Mouse (Mus musculus) stomach, embryonic 14.5 days (tissue): ENCODE data around the gene Slc4a4. TPM values are rescaled to one million over a fixed set of nuclear protein-coding genes. Genes with fewer than 3 reads are reported as not detected.
"Not testable (repeated sequence)": the region's sequence is repeated elsewhere in the genome, so short reads cannot be mapped to it uniquely, and the experiment has no call there.

ENCODE experiments used
- ATAC-seq: fragments of 200-750 bp; cut with Nextera tagmentation; 2 replicates; pipeline ENCODE4 v1.8.0; 2017; ENCODE audit warnings: low read depth, moderate TSS enrichment; ENCODE audit not compliant: insufficient number of reproducible peaks, insufficient read depth, low FRiP score
- H3K27ac ChIP-seq: fragments of 300-500 bp; sonication (generic); 2 replicates; pipeline ENCODE4 v1.5.1; 2014; ENCODE audit warnings: mild to moderate bottlenecking, low read length, moderate library complexity, mixed read lengths
- H3K27me3 ChIP-seq: fragments of 300-500 bp; sonication (generic); 2 replicates; pipeline ENCODE4 v1.6.1; 2014; ENCODE audit warnings: low read length, control low read depth, mixed read lengths; ENCODE audit not compliant: control insufficient read depth, insufficient read depth
- H3K36me3 ChIP-seq: fragments of 300-500 bp; sonication (generic); 2 replicates; pipeline ENCODE4 v1.6.1; 2014; ENCODE audit warnings: mild to moderate bottlenecking, control low read depth, low read length, moderate library complexity, mixed read lengths; ENCODE audit not compliant: control insufficient read depth, insufficient read depth
- H3K4me1 ChIP-seq: fragments of 300-500 bp; sonication (generic); 2 replicates; pipeline ENCODE4 v1.6.1; 2014; ENCODE audit warnings: low read length, control low read depth, mixed read lengths; ENCODE audit not compliant: control insufficient read depth, insufficient read depth
- H3K4me2 ChIP-seq: fragments of 300-500 bp; sonication (generic); replicated peaks from 2 replicates; pipeline ENCODE4 v1.6.1; 2014; ENCODE audit warnings: low read depth, low read length, control low read depth
- H3K4me3 ChIP-seq: fragments of 300-500 bp; sonication (generic); 2 replicates; pipeline ENCODE4 v1.5.1; 2014; ENCODE audit warnings: low read depth, low read length, control low read depth
- H3K9ac ChIP-seq: fragments of 300-500 bp; sonication (generic); replicated peaks from 2 replicates; pipeline ENCODE4 v1.6.1; 2014; ENCODE audit warnings: low read depth, mild to moderate bottlenecking, control low read depth, low read length, moderate library complexity, mixed read lengths
- H3K9me3 ChIP-seq: fragments of 300-500 bp; sonication (generic); 2 replicates; pipeline ENCODE4 v1.6.1; 2016; ENCODE audit warnings: low read depth, low read length, control low read depth; ENCODE audit not compliant: control insufficient read depth
- WGBS: fragments of 180-500 bp; shearing (Covaris S2); extraction: QIAGEN DNeasy Blood & Tissue Kit; methylation state at CpG from one replicate; pipeline ENCODE4 v1.1.7; 2014; 5-methylcytosine and 5-hydroxymethylcytosine counted together
- polyA plus RNA-seq: library from polyadenylated mRNA; unstranded; fragments of >200 nt; fragmentation: Nextera tagmentation; extraction: Ambion mirVana; gene quantifications from 2 replicates; pipeline ENCODE4 v1.2.1, GENCODE M21; 2014

The Slc4a4 gene
- polyA plus RNA-seq, 1 experiment from 2014 or later = 5.1 TPM

DNA sequence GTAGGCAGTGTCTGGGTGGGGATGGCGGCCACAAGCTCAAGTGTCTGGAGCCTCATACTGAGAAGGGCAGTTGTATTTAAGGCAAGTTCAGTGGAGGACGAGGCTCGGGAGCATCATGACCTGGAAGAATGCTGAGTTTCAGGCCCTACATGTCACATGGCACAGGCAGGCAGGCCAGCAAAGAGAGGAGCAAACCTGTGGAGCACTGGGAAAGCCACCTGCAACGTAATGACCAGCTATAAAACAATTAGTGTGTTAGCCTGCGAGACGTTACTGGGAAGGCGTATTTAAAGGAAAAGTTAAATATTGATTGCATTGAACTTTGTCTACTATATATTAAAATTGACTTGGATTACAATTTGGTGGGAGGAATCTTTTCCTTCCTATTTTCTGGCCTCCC is 97.0 kb downstream of the Slc4a4 start:
- Histone ChIP-seq H3K36me3 (no peaks in the 10 kb centered on the region), H3K4me1 (no peaks in the 10 kb centered on the region), H3K9ac (no peak overlapping the region), H3K4me2 (no peak overlapping the region), H3K4me3 (no peak overlapping the region), H3K27me3 (no peaks in the 10 kb centered on the region), H3K27ac (no peak overlapping the region), H3K9me3 (no peaks in the 10 kb centered on the region)
- 85% methylated on average over 7 of the region's 7 CpGs for WGBS
- no peak for ATAC-seq

DNA sequence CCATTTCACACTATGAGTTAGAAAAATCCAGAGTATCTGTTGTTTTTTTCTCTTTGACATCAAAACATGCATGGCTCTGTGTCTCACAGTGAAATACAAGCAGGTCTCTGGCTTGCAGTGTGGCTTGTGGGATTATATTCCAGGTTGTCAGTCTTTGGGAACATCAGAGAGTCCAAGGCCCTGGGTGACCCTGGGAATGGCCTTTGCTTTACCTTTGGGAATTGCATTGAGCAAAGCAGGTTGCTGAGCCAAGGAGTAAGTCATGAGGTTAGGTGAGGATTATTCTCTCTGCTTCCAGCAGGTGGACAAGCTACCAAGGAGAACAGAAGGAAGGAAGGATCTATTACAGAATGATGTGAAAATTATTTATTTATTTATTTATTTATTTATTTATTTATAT is 102.4 kb downstream of the Slc4a4 start:
- no peaks in the 10 kb centered on the region for H3K36me3 ChIP-seq
- no peak overlapping the region for H3K4me3 ChIP-seq
- no peaks in the 10 kb centered on the region for H3K9me3 ChIP-seq
- no peaks in the 10 kb centered on the region for H3K4me1 ChIP-seq
- no peak overlapping the region for H3K4me2 ChIP-seq
- no peak for ATAC-seq
- no peak overlapping the region for H3K27ac ChIP-seq
- H3K27me3 ChIP-seq = no peaks in the 10 kb centered on the region
- no peak overlapping the region for H3K9ac ChIP-seq

DNA sequence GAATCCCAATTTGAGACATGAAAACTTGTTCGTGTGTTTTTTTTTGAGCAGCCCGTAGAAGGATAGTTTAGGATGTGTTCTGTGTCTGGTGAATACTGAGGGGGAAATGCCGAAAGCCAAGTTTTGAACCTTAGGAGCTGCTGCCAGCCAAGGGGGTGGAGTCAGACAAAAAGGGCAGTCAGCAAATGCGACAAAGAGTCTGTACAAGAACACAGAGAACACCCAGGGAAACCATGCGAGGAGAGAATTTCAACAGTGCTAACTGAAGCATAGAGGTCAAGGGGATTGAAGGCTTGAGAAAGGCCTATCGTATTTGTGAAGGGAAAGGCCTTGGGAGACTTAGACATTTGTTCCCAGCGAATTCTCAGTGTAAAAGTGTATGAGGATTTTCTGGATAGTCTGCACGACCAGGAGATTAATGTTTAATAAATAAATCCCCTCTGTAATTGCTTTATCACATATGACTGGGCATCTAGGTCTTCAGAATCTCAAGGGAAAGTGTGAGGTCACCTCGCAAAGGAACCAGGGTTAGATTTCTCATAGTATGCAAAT is 103.7 kb downstream of the Slc4a4 start:
- Histone ChIP-seq H3K27ac (no peak overlapping the region), H3K4me2 (no peak overlapping the region), H3K4me1 (no peaks in the 10 kb centered on the region), H3K36me3 (no peaks in the 10 kb centered on the region), H3K9me3 (no peaks in the 10 kb centered on the region), H3K4me3 (no peak overlapping the region), H3K27me3 (no peaks in the 10 kb centered on the region), H3K9ac (no peak overlapping the region)
- WGBS = 79% methylated on average over 9 of the region's 9 CpGs
- ATAC-seq = no peak

DNA sequence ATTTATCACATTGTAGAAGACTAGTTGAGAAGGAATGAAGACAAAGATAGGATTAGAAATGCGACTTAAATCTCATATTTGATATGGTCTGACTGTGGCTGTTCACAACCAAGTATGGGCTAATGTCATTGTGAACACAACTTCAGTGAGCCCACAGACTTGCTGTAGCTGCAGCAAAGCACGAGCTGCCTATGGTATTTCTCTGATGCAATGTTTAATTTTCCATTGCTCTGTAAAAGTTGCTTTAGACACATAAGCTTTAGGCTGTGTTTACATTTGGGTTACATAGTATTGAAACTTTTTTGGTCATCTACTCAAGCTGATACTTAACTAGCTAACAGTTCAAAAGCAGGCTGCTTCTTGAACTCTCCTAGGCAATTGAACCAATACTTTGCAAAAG is 104.7 kb downstream of the Slc4a4 start:
- not testable (repeated sequence) for ATAC-seq

DNA sequence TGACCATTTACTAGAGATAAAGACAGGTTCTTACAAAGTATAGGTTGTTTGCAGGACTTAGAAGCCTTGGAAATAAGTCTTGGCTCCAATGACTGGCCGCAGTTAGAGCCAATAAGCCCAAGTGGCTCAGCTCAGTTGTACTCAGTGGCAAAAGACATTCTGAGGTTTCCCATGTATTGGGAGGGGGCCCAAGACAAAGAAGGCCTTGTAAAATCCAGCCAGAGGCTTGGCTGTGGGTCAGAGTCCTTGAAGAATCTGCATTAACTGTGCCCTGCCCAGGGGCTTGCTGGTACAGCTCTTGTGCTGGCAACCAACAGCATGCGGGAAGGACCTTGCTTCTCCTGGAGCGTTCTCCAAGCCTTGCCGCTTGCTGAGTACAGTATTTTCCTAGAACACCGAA is 107.9 kb downstream of the Slc4a4 start:
- Histone ChIP-seq H3K27me3 (no peaks in the 10 kb centered on the region), H3K9ac (no peak overlapping the region), H3K4me2 (no peak overlapping the region), H3K27ac (no peak overlapping the region), H3K4me1 (no peaks in the 10 kb centered on the region), H3K4me3 (no peak overlapping the region), H3K9me3 (no peaks in the 10 kb centered on the region), H3K36me3 (no peaks in the 10 kb centered on the region)
- no peak for ATAC-seq
- 84% methylated on average over 5 of the region's 5 CpGs for WGBS

More for the DNA sequence above, 104.7 kb downstream of the Slc4a4 start:
- H3K9ac ChIP-seq, H3K9me3 ChIP-seq, H3K27me3 ChIP-seq, H3K36me3 ChIP-seq, H3K4me1 ChIP-seq, H3K4me2 ChIP-seq, H3K4me3 ChIP-seq, H3K27ac ChIP-seq: not testable (repeated sequence)
- 59% methylated on average over 2 of the region's 2 CpGs for WGBS

DNA sequence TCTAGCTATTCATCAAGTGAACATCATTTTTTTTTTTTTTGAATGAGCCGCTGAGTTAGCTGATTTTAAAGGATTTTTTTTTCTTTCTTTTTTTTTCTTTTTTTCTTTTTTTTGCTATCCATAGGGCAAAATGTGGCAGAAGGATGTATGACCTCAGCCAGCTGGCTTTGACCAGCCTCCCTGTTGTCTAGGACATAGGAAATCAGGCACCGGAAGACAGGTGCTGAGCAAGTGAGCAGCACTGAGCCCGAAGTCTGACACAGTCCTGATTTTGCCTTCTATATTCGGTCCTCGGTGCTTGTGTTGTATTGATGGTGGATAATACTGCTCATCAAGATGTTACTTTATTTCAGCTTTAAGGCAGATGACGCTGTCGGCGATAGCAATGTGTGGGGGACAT is 109.6 kb downstream of the Slc4a4 start:
- H3K4me2 ChIP-seq = no peak overlapping the region
- H3K27me3 ChIP-seq = no peaks in the 10 kb centered on the region
- no peaks in the 10 kb centered on the region for H3K9me3 ChIP-seq
- H3K4me1 ChIP-seq = no peaks in the 10 kb centered on the region
- H3K36me3 ChIP-seq = no peaks in the 10 kb centered on the region
- WGBS = 97% methylated on average over 8 of the region's 8 CpGs
- no peak for ATAC-seq
- H3K4me3 ChIP-seq = no peak overlapping the region
- no peak overlapping the region for H3K9ac ChIP-seq
- no peak overlapping the region for H3K27ac ChIP-seq

DNA sequence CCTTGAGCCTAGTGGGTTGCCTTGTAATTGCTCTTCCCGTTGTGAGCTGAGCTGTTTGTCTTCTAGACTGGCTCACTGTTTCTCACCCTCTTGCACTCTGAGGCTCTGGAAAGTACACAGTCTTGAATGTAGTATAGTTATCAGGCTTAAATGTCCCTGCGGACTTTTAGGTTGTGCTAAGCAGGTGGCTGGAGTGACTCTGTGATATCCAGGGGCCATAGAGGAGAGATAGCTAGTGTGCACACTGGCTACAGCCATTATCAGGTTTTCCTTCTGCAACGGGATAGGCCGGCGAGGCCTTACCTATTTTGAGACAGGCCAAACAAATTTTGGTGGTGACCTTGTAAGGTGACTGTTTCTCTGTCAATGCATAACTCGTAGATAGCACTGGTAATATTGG is 110.7 kb downstream of the Slc4a4 start:
- no peak overlapping the region for H3K27ac ChIP-seq
- no peak overlapping the region for H3K9ac ChIP-seq
- no peak overlapping the region for H3K4me2 ChIP-seq
- H3K36me3 ChIP-seq = no peaks in the 10 kb centered on the region
- H3K27me3 ChIP-seq = no peaks in the 10 kb centered on the region
- H3K4me3 ChIP-seq = no peak overlapping the region
- H3K9me3 ChIP-seq = no peaks in the 10 kb centered on the region
- no peaks in the 10 kb centered on the region for H3K4me1 ChIP-seq
- 91% methylated on average over 6 of the region's 6 CpGs for WGBS
- ATAC-seq = no peak

DNA sequence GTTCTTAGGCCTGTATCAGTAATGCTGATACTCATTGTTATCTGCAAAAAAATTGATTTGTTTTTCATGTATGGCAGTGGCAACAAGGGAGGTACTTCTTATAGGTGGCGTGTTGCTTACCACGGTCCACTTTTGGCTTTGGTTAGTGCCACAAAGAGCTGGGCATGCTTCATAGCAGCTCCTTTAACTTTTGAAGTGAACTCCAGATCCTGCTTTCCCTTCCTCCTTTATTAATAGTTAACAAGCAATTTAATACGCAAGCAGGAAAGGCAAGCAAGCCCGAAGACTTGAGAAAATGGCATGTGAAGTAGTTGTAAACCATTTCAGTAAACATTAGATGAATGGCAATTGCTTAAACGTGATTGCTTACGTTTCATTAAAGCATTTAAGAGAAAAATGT is 113.2 kb downstream of the Slc4a4 start:
- H3K27me3 ChIP-seq = no peaks in the 10 kb centered on the region
- H3K27ac ChIP-seq = no peak overlapping the region
- H3K4me2 ChIP-seq = no peak overlapping the region
- ATAC-seq = no peak
- no peaks in the 10 kb centered on the region for H3K9me3 ChIP-seq
- H3K9ac ChIP-seq = no peak overlapping the region
- no peaks in the 10 kb centered on the region for H3K4me1 ChIP-seq
- H3K36me3 ChIP-seq = no peaks in the 10 kb centered on the region
- H3K4me3 ChIP-seq = no peak overlapping the region
- WGBS = 92% methylated on average over 6 of the region's 6 CpGs

DNA sequence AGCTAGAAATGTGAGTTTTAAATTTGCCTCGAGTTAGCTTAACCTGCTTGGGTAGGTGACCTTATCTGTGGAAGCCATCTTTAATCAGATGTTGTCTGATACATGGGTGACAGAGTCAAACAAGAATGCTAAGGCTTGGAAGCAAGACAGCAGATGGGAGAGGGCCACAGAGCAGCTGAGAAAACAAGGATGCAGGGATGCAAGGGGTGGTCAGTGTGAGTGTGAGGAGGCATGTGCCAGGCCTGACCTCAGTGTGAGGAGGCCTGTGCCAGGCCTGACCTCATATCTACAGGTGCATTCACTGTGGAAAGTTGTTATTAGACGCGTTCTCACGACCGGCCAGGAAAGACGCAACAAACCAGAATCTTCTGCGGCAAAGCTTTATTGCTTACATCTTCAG is 114.0 kb downstream of the Slc4a4 start:
- H3K27ac ChIP-seq = no peak overlapping the region
- H3K9me3 ChIP-seq = no peaks in the 10 kb centered on the region
- H3K9ac ChIP-seq = no peak overlapping the region
- H3K36me3 ChIP-seq = no peaks in the 10 kb centered on the region
- 95% methylated on average over 7 of the region's 7 CpGs for WGBS
- no peak for ATAC-seq
- no peak overlapping the region for H3K4me3 ChIP-seq
- no peaks in the 10 kb centered on the region for H3K27me3 ChIP-seq
- H3K4me2 ChIP-seq = no peak overlapping the region
- no peaks in the 10 kb centered on the region for H3K4me1 ChIP-seq
